Mouse (Mus musculus) hindbrain, embryonic 10.5 days (tissue): Measurements from ENCODE around the gene Bud13. TPM values are rescaled to one million over a fixed set of nuclear protein-coding genes. Genes with fewer than 3 reads are reported as not detected.

Experiments
- DNase-seq: peaks from one replicate; pipeline ENCODE4 v3.0.0-alpha.2; 2017; ENCODE audit warnings: low spot score
- H3K27ac ChIP-seq: fragments of 300-500 bp; sonication (generic); 2 replicates; pipeline ENCODE4 v1.5.1; 2016; ENCODE audit warnings: mild to moderate bottlenecking, moderate library complexity
- H3K27me3 ChIP-seq: fragments of 300-500 bp; sonication (generic); 2 replicates; pipeline ENCODE4 v1.6.1; 2016; ENCODE audit warnings: mild to moderate bottlenecking; ENCODE audit not compliant: poor library complexity, insufficient read depth, severe bottlenecking
- H3K36me3 ChIP-seq: fragments of 300-500 bp; sonication (generic); 2 replicates; pipeline ENCODE4 v1.6.1; 2016; ENCODE audit warnings: mild to moderate bottlenecking, moderate library complexity
- H3K4me1 ChIP-seq: fragments of 300-500 bp; sonication (generic); replicated peaks from 2 replicates; pipeline ENCODE4 v1.6.1; 2016; ENCODE audit warnings: mild to moderate bottlenecking
- H3K4me3 ChIP-seq: fragments of 300-500 bp; sonication (generic); 2 replicates; pipeline ENCODE4 v1.5.1; 2016; ENCODE audit warnings: mild to moderate bottlenecking, moderate library complexity
- H3K9me3 ChIP-seq: fragments of 300-500 bp; sonication (generic); 2 replicates; pipeline ENCODE4 v1.6.1; 2016; ENCODE audit warnings: mild to moderate bottlenecking, moderate library complexity
- WGBS: fragments of 180-500 bp; shearing (Covaris S2); methylation state at CpG from one replicate; pipeline ENCODE4 v1.1.7; 2016; 5-methylcytosine and 5-hydroxymethylcytosine counted together
- polyA plus RNA-seq: library from polyadenylated mRNA; unstranded; fragments of >200 nt; fragmentation: Nextera tagmentation; extraction: Ambion mirVana; gene quantifications from 2 replicates; pipeline ENCODE4 v1.2.1, GENCODE M21; 2016

Bud13 gene
- polyA plus RNA-seq, 1 experiment from 2014 or later, result 28.6 TPM

DNA sequence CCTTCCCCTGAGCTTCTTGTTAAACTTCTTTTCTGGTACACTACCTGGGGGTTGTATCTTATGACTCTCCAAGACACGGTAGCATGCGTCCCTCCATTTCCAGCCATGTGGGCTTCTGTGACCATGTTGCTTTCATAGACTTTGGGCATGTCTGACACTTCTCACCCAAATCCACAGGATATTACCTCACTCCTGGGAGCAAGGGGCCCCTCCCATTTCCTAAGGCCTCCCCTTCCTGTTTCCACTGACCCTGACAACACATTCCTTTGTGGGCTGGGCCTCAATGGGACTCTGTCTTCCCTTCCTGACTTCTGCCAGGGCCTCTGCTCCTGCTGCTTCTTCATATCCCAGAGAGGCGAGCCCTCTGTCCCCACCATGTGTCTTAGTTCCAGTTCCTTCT is 25.3 kb upstream of the Bud13 start:
- no peak for DNase-seq
- no peaks in the 10 kb centered on the region for H3K27me3 ChIP-seq
- no peaks in the 10 kb centered on the region for H3K9me3 ChIP-seq
- 82% methylated on average over 3 of the region's 3 CpGs for WGBS
- 0 out of 2 replicates have a peak overlapping the region, but pooled peaks have one; percentile 6 for H3K27ac ChIP-seq
- peaks cover 9% of the 10 kb centered on the region; the same call in 1 of the 2 replicates for H3K4me1 ChIP-seq
- no peak overlapping the region for H3K4me3 ChIP-seq
- H3K36me3 ChIP-seq, result no peaks in the 10 kb centered on the region

DNA sequence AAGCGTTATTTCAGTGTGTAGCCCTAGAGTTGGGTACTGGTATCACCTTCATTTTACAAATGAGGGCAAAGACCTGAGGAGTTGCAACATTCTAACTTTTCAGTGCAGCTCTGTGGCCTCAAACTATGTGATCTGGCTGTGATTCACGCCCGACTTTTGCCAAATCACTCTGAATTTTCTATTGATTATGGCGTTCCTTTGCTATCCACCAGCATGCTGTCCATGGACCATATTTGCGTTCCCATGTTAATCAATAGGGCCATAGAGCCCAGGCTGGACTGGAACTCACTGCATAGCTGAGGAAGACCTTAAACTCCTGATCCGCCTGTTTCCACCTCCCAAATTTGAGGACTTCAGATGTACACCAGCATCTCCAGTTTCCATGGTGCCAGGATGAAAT is 23.7 kb upstream of the Bud13 start:
- Histone ChIP-seq H3K27ac (no peak overlapping the region), H3K9me3 (no peaks in the 10 kb centered on the region), H3K4me1 (peaks cover 9% of the 10 kb centered on the region; the same call in 1 of the 2 replicates), H3K36me3 (no peaks in the 10 kb centered on the region), H3K4me3 (no peak overlapping the region), H3K27me3 (no peaks in the 10 kb centered on the region)
- WGBS, result 86% methylated on average over 6 of the region's 6 CpGs
- no peak for DNase-seq

DNA sequence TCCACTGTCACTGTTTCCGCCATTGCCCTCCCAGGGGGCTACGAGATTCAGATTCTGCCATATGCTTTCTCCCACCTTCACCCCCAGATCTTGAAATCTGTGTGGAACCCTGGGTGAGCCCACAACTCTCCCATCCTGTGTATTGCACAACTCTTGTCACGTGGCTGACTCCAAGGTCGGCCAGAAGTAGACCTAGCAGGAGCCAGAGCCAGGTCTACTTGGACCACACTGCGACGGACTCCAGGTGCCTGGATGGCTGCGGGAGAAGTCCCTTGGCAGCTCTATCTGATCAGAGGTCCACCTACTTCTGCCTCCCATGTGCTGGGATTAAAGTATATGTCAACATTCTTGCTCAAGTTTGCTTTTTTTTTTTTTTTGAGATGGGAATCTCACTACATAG is 21.7 kb upstream of the Bud13 start:
- H3K27ac ChIP-seq, result no peak overlapping the region
- WGBS, result 91% methylated on average over 7 of the region's 7 CpGs
- H3K27me3 ChIP-seq, result no peaks in the 10 kb centered on the region
- no peak for DNase-seq
- no peaks in the 10 kb centered on the region for H3K36me3 ChIP-seq
- H3K9me3 ChIP-seq, result no peaks in the 10 kb centered on the region
- H3K4me1 ChIP-seq, result no peaks in the 10 kb centered on the region
- no peak overlapping the region for H3K4me3 ChIP-seq

DNA sequence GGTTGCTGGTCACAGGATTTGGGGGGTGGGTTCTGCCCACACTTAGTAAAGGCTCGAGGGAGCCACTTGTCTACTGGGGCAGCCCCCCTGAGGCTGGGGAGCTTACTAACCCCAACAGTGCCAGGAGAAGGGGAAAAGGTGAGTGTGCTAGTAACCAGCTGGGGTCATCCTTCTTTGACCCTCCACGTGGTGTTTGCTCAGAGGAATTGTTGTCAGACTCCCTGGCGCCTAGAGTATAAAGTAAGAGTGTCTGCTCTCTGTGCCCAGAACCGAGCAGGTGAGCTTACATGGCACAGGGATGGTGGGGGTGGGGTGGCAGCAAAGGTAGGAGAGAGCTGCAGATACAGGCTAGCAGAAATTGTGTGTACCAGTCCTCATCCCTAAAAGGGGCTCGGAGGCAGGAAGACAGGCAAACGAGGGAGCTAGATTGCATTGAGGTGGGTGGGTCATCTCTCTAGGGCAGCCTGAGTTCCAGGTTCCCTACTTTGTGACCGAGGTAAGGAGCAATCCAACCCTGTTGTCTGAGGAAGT is 14.4 kb upstream of the Bud13 start, which contains the start of gene Apoa5:
Apoa5 (plus strand) TSS at position 291 of the 531 bp plus-strand sequence.
- Histone ChIP-seq H3K36me3 (no peaks in the 10 kb centered on the region), H3K27ac (no peak within 1 kb of the TSS), H3K9me3 (no peaks in the 10 kb centered on the region), H3K4me1 (peaks cover 13% of the 10 kb centered on the region), H3K4me3 (no peak within 1 kb of the TSS), H3K27me3 (peaks cover 36% of the 10 kb centered on the region)
- no peak for DNase-seq
- 65% methylated on average over 7 of the region's 7 CpGs for WGBS

DNA sequence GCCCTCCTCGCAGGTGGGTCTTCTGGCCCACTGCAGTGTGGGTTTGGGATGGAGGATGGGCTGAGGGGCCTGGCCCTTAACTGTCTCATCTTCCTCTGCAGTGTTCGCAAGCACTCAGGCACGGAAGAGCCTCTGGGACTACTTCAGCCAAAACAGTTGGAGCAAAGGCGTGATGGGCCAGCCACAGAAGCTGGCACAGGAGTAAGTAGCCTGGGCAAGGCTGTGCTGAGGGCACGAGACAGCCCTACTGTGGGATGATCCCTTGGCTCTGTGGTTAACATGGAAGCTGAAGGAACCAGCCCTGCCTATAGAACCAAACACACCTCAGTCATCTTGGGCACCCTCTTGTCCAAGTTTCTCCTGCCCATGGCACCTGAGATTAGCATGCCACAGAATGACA is 13.7 kb upstream of the Bud13 start:
- no peak overlapping the region for H3K4me3 ChIP-seq
- peaks cover 36% of the 10 kb centered on the region for H3K27me3 ChIP-seq
- 85% methylated on average over 5 of the region's 5 CpGs for WGBS
- H3K4me1 ChIP-seq, result peaks cover 21% of the 10 kb centered on the region
- no peaks in the 10 kb centered on the region for H3K9me3 ChIP-seq
- no peaks in the 10 kb centered on the region for H3K36me3 ChIP-seq
- H3K27ac ChIP-seq, result no peak overlapping the region
- DNase-seq, result no peak

DNA sequence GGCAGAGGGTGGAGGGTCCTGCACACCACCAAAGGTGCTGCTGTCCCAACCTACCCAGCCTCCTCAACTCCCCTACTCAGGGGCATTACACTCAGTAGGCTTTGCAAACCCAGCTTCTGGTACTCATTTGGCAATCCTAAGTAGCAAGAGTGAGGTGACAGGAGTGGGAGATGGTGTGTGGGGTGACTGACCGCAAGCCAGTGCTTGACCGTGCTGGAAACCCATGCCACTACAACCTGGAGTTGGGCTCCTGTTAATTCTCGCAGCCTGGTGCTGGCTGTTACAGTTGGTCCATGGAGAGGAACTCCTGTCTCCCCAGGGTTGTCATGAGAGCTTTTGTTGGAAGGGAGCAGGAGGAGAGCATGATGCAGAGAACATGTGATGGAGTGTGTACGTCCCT is 12.0 kb upstream of the Bud13 start:
- H3K4me3 ChIP-seq, result no peak overlapping the region
- peaks cover 21% of the 10 kb centered on the region for H3K4me1 ChIP-seq
- no peaks in the 10 kb centered on the region for H3K9me3 ChIP-seq
- DNase-seq, result no peak
- no peak overlapping the region for H3K27ac ChIP-seq
- H3K27me3 ChIP-seq, result peaks cover 36% of the 10 kb centered on the region
- WGBS, result 92% methylated on average over 4 of the region's 4 CpGs
- peaks cover 15% of the 10 kb centered on the region for H3K36me3 ChIP-seq

DNA sequence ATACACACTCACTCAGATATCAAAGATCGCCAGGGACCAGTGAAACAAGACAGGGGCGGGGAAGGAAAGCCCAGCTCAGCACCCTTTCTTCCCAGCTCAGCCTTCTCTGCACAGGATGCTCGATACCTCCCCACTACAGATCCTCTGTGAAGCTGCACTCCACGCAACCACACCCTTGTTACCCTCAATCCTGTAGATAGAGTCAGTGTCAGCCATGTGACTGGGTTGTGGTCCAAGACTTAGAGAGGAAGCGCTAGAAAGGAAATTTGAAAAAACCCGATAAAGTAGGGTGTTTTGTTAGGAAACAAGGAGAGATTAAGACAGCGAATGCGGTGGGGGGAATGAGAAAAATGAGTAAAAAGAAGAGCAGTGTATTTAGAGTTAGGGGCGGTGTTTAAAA is 10.7 kb upstream of the Bud13 start:
- Histone ChIP-seq H3K4me1 (peaks cover 21% of the 10 kb centered on the region), H3K9me3 (no peaks in the 10 kb centered on the region), H3K27me3 (peaks cover 36% of the 10 kb centered on the region), H3K27ac (no peak overlapping the region), H3K36me3 (peaks cover 28% of the 10 kb centered on the region), H3K4me3 (peak overlapping the region; percentile 95; the same call in 1 of the 2 replicates)
- no peak for DNase-seq
- 84% methylated on average over 9 of the region's 9 CpGs for WGBS

DNA sequence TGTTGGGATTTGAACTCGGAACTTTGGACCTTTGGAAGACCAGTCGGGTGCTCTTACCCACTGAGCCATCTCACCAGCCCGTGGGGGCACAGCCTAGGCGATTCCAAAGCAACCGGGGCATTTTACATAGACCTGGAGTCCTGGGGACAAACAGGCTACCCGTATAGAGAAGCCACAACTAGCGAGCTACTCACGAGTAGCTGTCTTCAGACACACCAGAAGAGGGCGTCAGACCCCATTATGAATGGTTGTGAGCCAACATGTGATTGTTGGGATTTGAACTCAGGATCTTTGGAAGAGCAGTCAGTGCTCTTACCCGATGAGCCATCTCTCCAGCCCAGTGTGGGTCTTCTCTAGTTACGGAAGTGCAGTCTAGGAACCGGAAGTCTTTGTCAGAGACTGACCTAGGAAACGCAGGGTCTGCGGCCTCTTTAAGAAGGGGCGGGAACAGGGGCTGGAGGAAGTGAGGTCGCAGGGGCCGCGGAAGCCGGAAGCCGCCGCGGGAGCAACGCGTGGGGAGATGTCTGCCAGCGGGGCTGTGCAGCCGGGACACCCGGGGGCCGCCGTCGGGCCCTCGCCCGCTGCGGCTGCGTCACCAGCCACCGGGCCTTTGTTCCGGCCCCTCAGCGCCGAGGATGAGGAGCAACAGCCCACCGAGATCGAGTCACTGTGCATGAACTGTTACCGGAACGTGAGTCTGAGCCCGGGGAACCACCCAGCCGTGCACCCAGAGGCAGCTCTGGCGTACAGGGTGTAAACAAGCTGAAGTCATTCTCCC is 9.9 kb upstream of the Bud13 start, which contains the start of gene Zpr1:
Zpr1 (plus strand) TSS at position 388 of the 778 bp plus-strand sequence.
- Histone ChIP-seq H3K27me3 (peaks cover 36% of the 10 kb centered on the region), H3K4me1 (peaks cover 21% of the 10 kb centered on the region), H3K4me3 (peak within 1 kb of the TSS; percentile 95), H3K36me3 (peaks cover 36% of the 10 kb centered on the region), H3K9me3 (no peaks in the 10 kb centered on the region), H3K27ac (peak within 1 kb of the TSS; percentile 86)
- WGBS, result 7% methylated on average over 45 of the region's 45 CpGs
- peak; percentile 91 for DNase-seq

DNA sequence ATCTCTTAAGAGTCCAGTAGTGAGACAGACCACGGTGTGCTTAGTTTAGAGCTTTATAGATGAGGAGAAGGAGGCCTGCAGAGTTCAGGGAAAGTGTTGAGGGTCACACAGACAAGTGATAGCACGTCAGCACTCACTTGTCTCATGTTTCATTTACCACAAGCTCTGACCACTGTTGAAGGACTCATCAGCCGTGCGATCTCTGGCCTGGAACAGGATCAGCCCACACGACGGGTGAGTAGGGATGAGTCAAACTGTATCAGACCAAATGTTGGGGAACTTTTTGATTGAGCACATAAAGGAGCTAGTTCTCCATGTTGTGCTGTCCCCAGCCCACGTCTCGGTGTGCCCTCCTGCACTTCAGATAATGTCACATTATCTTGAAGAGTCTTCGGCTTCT is 8.3 kb upstream of the Bud13 start:
- Histone ChIP-seq H3K4me1 (peaks cover 21% of the 10 kb centered on the region), H3K27ac (no peak overlapping the region), H3K4me3 (peak overlapping the region; percentile 95; the same call in 1 of the 2 replicates), H3K9me3 (no peaks in the 10 kb centered on the region), H3K36me3 (peaks cover 51% of the 10 kb centered on the region), H3K27me3 (peaks cover 20% of the 10 kb centered on the region)
- WGBS, result 91% methylated on average over 9 of the region's 9 CpGs
- no peak for DNase-seq

DNA sequence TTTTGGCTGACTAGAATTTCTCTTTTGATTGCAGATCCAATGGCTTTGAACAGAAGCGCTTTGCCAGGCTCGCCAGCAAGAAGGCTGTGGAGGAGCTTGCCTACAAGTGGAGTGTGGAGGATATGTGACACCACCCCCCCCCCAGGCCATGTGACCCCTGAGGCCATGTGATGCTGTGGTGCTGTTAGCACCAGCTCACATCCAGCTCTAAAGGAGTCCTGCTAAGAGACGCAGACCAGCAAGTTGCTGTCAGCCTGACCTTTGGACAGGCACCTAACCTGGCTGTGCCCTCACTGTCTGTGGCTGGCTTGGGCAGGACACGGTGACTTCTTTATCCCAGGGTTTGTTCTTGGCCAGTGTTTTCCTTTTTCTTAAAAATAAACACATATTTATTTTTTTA is 15.6 kb downstream of the Bud13 start:
- Histone ChIP-seq H3K9me3 (no peaks in the 10 kb centered on the region), H3K27me3 (no peaks in the 10 kb centered on the region), H3K27ac (no peak overlapping the region), H3K4me1 (peaks cover 3% of the 10 kb centered on the region; the same call in 1 of the 2 replicates), H3K4me3 (no peak overlapping the region), H3K36me3 (peaks cover 62% of the 10 kb centered on the region)
- DNase-seq, result no peak
- 88% methylated on average over 4 of the region's 4 CpGs for WGBS

DNA sequence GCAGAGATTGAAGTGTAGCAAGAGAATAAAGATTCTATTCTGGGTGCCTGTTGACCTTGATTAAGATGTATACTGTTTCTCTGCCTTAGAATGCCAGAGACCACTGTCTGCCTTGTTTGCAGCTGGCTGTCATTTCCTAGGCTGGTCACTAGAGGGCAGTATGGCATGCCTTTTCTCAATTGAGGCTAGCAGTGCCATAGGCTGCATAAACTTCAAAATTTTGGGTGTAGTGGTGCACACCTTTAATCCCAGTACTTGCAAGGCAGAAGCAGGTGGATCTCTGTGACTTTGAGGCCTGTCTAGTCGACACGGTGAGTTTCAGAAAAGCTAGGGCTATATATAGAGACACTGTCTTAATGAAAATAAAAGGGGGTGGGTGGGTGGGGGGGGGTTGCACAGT is 19.3 kb downstream of the Bud13 start:
- H3K27me3 ChIP-seq, result no peaks in the 10 kb centered on the region
- DNase-seq, result peak; percentile 61
- H3K9me3 ChIP-seq, result no peaks in the 10 kb centered on the region
- no peak overlapping the region for H3K4me3 ChIP-seq
- 11% methylated on average over 2 of the region's 2 CpGs for WGBS
- H3K4me1 ChIP-seq, result peaks cover 13% of the 10 kb centered on the region
- H3K27ac ChIP-seq, result no peak overlapping the region
- peaks cover 28% of the 10 kb centered on the region for H3K36me3 ChIP-seq

DNA sequence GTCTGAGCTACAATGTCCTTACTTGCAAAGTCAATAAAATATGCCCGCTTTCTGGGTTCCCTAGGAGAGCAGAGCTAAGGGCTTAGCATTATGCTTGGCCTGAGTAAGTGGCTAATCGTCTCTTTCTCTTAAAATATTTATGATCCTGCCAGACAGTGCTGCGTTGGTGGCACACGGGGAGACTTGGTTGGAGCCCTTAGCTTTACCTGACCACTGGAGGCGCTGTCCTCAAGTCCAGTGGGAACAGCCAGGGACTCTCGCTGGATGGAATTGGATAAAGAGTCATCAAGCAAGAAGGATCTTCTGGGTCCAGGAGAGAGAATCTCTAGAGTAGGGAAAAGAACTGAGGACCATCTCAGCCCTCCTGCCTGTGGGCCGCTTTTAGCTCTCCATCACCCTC is 26.3 kb downstream of the Bud13 start:
- no peak for DNase-seq

DNA sequence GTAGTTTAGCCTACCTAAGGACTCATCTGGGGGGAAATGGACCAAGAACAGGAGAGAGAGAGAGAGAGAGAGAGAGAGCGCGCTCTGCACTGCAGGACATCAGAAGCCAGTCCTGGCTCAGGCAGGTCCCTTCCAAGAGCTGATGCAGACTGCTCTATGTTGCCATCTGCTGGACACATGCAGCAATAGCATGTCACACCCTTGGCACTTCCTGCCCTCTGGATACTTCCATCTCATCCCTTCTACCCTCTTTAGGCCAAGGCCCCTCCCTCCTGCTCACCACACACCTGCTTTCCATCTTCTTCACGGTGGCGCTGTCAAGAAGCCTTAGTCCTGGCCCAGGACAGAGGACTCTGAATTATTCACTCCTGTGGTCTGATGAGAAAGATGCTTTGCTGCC is 31.7 kb downstream of the Bud13 start:
- peaks cover 8% of the 10 kb centered on the region; the same call in 1 of the 2 replicates for H3K9me3 ChIP-seq
- H3K4me3 ChIP-seq, result no peak overlapping the region
- H3K27ac ChIP-seq, result no peak overlapping the region
- H3K36me3 ChIP-seq, result no peaks in the 10 kb centered on the region
- peaks cover 32% of the 10 kb centered on the region for H3K4me1 ChIP-seq
- peak; percentile 82 for DNase-seq
- 3% methylated on average over 4 of the region's 4 CpGs for WGBS
- H3K27me3 ChIP-seq, result peaks cover 3% of the 10 kb centered on the region; the same call in 1 of the 2 replicates

More for the DNA sequence above, 26.3 kb downstream of the Bud13 start:
- H3K4me3 ChIP-seq, result no peak overlapping the region
- peaks cover 22% of the 10 kb centered on the region for H3K4me1 ChIP-seq
- 17% methylated on average over 7 of the region's 7 CpGs for WGBS
- H3K27ac ChIP-seq, result peak overlapping the region; percentile 37; the same call in 1 of the 2 replicates
- no peaks in the 10 kb centered on the region for H3K9me3 ChIP-seq
- no peaks in the 10 kb centered on the region for H3K36me3 ChIP-seq
- peaks cover 21% of the 10 kb centered on the region for H3K27me3 ChIP-seq
